Mouse (Mus musculus): ENCODE results near the gene Zdhhc7.

The Zdhhc7 gene

DNA sequence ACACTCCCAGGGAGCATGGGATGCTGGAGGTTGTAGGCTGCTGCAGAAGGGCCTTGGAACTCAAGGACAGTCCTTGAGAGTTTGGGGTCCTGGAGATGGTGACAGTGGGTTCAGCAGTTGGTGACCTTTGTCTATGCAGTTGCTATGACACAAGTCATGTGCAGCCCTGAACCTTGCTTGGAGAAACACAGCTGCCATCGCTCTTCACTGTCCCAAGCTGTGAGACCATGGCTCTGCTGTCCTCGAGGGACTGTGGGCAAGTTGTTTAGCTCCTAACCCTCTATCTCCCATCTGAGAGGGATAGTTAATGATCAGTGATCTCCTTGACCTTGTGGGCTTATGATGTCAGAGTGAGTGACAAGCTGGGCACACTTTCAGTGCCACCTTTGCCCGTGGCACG, 64.7 kb downstream of the Zdhhc7 start:
- no peak for DNase-seq (ENCODE audit: low read depth, low spot score)

DNA sequence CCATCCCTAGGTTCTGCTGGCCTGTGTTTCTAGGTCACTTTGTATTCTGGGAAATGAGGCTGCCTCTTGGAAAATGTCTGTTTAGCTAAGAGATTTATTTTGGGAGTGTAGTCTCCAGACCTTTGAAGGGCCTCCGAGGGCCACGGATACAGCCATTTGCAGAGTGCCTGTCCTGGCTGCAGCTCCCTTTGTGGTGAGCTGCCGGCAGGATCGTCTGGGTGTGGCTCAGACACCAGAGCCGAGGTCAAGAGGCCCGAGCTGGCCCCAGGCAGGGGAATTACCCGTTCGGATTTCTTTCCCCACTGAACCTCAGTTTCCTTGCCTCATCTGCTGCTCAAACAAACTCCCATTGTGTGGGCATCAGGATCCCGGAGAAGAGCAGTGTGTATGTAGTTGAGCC, 65.2 kb downstream of the Zdhhc7 start:
- DNase-seq (ENCODE audit: low read depth, low spot score): no peak

DNA sequence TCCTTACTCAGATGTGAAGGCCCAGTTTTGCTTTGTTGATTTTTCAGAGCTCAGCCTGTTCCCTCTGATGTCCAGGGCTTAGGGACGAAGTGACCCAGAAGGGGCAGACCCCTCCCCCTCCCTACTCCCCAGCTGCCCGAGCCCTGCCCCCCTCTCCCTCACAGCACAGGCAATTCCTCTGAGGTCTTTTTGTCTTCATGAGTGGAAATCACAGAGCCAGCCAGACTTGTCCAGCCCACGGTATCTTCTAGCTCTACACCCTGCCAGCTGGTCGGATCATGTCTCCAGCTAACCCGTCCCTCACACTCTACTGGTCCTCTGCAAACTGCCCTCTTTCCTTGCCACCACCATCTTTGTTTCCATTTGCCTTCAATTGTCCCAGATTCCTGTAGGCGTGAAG, 66.8 kb downstream of the Zdhhc7 start:
- DNase-seq (ENCODE audit: low read depth, low spot score): no peak

DNA sequence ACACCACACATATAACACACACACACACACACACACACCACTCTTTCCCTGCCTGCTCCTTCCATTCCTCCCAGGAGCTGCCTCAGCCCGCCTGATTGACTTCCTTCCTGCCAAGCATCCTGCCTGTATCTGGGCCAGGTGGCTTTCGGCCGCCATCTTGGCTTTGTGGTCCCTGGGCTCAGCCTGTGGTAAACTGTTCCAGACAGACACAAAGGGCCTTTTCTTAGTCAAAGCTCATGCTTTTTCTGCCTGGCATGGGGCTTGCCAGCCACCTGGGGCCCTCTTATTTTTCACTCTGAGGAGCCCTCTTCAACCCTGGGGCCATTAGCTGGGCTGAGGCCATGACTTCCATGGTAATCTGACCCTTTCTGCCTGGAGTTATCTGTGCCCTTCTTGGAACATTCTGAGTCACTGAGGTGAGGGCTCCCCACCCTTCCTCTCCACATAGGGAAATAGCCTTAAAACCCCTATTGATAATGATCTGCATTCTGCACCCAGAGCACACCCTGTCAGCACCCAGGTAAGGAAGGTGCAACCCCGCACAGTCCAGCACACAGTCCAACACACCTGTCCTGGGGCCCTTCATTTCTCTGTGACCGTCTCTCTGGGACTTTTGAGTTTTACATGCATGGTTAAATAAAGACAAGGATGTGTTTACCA, 68.6 kb downstream of the Zdhhc7 start:
- peak; percentile 8 for DNase-seq (ENCODE audit: low read depth, low spot score)
